Mouse (Mus musculus) monocyte, adult 5-6 weeks (primary cell): ENCODE results near the gene Cdhr4. TPM values are rescaled to one million over a fixed set of nuclear protein-coding genes. Genes with fewer than 3 reads are reported as not detected.

ENCODE experiments used
- ATAC-seq: fragments of 153-309, 156-312 bp; replicated peaks from 2 replicates; pipeline ENCODE4 v1.8.0; 2017; ENCODE audit warnings: mild to moderate bottlenecking; ENCODE audit not compliant: low TSS enrichment, insufficient number of reproducible peaks, severe bottlenecking, poor library complexity, low FRiP score
- total RNA-seq: library from RNA; stranded (forward); fragments of 200-1000, 200-491, 200-594 nt; gene quantifications from 3 replicates; pipeline ENCODE4 v1.2.3, GENCODE M21; 2017

Cdhr4 gene
- total RNA-seq, 1 experiment from 2014 or later, result not detected

DNA sequence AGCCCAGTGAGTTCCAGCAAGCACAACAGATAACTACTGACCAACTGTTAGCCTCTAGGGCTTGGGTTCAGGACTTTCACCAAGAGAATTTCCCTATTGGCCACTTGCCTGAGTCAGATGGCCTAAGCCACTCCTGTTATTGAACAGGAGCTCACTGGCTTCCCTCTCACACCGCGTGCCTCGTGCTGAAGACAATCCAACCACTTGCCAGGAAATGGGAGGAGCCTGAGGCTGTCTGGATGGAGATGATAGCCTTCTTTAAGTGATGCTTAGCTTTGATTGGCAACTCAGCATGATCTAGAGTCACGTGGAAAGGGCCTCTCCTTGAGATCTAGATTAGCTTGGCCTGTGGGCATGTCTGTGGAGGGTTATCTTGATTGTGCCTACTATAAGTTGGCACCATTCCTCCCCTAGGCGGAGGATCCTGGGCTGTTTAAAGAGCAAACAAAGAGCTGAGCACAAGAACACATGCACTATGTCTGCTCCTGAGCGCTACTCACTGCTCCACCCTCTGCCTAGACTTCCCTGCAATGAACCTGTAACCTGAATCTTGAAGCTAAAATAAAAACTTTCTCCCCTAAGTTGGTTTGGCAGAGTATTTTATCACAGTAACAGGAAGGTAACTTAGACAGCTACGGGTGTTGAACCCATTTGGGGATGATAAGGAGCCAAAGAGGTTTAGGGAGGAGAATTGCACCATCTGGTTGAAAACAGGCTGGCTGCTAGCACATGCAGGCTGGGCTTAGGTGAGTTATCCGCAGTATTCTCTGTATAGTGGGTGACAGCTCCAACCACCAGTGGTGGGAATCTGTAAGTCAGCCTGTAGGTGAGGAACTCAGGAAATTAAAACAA, 20.4 kb upstream of the Cdhr4 start:
- no peak for ATAC-seq

DNA sequence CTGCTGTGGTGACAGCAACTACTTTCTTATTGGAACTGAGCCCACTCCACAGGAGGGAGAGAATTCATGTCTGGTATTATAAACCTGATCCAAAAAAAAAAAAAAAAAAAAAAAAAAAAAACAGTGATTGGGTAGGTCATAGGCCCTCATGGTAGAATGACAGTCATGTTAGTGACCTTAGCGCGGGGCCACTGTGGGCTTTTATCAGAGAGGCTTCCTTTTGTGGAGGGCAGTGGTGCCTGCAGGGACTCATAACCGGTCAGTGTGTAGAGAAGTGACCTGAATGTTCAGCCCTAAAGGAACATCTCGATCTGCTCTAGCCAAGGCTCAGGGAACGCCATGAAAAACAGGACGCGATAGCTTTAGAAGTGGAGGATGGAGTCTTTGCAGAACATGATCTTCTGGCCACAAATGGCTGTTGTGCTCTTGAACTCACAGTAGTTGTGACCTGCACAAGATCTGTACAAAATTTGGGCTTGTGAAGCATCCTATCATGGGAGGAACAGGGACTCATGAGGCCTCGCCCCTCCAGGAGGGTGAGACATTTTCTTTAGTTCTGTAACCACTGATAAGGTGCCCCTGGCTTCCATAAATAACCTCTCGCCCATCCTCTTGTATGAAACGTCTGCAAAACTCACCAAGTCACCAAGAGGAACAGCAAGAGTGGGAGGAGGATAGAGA, 17.7 kb upstream of the Cdhr4 start:
- ATAC-seq, result no peak

DNA sequence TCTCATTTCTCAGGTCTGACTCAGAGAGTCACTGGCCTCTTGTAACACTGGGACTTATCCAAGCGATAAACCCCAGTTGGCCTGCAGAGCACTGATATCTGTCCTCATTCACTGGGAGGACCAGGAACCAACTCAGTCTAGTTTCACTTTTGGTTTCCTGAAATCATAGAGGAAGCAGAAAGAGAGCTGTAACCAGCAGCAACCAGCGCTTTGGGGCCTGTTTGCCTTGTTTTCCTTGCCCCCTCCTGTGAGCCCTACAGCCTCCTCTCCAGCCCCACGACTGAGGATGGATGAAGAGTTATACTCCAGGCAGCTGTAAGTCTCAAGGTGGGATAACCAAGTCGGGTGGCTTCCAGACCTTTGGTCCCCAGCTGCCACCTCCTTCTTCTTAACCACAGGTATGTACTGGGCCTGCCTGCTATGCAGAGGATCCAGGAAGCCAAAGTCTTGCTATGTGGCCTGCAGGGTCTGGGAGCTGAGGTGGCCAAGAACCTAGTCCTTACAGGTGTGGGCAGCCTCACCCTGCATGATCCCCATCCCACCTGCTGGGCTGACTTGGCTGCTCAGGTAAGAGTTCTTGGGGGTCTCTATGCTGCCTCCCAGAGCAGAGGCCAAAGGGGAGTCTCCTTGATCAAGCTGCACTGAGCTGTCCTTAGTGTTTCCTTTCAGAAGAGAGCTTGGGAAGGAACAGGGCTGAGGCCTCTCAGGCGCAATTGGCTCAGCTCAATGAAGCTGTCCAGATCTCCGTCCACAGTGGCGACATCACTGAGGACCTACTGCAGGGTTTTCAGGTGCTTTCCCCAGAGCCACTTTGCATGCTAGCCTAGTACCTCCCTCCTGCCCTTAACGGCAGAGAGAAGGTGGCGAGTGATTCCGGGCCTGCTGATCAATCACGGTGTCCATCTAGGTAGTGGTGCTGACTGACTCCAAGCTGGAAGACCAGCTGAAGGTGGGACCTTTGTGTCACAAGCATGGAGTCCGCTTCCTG, 16.6 kb upstream of the Cdhr4 start, which contains the start of gene Uba7:
Gene Uba7, plus strand, starts transcription at position 107 of the 988 bp plus-strand sequence.
- peak; percentile 83 for ATAC-seq

DNA sequence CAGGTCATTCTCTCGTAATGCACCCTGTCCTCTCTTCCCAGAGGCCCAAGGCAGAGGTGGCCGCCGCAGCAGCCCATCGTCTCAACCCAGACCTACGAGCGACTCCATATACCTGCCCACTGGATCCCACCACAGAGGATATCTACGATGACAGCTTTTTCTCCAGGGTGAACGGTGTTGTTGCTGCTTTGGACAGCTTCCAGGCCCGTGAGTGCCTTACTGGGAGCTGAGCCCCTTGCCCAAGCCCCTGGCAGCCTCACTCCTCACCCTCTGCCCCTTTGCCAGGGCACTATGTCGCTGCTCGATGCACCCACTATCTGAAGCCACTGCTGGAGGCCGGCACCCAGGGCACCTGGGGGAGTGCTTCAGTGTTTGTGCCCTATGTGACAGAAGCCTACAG, 13.5 kb upstream of the Cdhr4 start:
- ATAC-seq, result no peak

DNA sequence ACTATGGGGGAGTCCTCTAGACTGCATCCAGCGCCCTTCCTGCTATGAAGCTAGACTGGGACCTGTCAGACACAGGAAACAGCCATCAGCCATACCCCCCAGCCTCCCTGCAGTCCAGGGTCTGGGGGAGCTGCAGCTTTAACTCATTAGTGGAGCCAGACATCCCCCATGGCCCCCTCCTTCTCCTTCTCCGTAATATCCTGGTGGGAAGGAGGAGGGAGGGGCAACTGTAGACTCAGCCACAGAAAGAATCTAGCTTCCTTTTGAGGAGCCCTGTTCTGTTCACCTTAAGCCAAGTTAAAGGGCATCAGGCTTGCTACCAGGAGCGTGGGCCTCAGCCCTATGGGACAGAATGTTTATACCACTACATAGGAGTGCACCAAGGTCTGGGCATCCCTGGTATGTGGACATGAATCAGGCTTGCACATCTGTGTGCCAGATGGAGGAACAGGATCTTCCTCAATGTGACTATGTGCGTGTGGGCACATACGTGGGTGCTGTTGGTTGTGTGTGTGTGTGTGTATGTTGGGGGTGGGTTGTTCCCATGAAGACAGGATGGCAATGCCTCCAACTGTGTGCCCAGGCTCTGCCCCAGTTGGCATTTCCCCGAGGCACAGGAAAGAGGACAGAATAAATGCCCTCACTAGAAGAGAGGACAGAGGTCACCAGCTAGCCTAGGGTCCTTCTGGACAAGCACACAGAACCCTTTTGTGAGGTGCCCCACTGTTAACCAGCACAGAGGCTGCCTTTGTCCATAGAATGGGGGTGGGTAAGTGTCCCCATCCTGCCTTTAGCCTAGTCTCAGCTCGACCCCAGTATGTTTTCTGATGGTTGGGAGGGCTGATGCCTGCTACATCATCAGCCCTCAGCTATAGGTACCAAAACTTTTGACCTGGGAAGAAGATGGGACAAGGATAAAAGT, 10.4 kb upstream of the Cdhr4 start:
- no peak for ATAC-seq

DNA sequence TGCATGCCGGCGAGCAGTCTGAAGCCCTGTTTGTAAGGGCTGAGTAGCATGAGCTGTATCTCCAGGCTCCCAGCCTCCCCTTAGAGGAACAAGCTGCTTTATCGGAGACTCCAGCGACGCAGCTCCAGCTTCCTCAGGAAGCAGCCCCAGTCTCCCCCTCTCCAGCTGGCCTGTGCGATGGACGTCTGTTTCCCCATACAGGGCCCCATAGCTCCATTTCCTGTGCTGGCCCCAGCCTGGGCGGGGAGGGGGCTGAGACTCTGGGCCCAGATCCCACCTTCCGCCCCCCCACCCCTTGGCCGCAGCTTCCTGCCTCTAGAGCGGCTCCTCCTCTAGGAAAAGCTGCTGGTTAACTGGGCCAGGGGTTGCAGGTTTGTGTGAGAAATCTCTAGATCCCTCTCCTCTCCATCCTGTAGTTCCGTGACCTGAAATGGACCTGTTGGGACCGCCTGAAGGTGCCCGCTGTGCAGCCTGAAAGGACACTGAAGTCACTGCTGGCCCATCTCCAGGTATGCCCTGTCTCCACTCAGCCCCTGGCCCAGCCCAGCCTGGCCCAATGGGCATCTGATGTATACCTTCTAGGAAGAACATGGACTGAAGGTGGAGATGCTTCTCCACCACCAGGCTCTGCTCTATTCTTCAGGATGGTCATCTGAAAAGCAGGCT, 9.5 kb upstream of the Cdhr4 start, which contains the start of gene Gm20661:
Gene Gm20661, plus strand, starts transcription at position 378 of the 666 bp plus-strand sequence.
- ATAC-seq, result 0 out of 2 replicates have a peak, but pooled peaks have one; percentile 28

DNA sequence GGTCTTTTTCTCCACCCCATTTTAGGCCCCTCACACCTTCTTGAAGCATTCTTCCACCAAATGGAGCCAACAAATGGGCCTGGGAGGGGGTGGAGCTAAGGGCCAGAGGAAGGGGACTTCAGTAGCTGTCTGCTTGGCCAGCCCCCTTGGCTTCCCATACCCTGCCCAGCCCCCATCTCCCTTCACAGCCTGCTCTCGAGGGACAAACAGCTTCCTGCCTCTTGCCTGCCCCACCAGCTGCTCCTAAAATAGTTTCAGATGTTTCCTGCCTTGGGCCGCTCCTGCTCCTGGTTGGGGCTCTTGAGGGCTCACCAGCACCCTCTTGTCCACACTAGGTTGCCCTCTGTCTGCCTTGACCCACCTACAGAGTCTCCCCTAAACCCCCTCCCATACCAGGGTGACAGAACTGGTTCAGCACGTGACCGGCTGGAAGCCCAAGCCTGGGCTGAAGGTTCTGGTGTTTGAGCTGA, 8.8 kb upstream of the Cdhr4 start:
- no peak for ATAC-seq

DNA sequence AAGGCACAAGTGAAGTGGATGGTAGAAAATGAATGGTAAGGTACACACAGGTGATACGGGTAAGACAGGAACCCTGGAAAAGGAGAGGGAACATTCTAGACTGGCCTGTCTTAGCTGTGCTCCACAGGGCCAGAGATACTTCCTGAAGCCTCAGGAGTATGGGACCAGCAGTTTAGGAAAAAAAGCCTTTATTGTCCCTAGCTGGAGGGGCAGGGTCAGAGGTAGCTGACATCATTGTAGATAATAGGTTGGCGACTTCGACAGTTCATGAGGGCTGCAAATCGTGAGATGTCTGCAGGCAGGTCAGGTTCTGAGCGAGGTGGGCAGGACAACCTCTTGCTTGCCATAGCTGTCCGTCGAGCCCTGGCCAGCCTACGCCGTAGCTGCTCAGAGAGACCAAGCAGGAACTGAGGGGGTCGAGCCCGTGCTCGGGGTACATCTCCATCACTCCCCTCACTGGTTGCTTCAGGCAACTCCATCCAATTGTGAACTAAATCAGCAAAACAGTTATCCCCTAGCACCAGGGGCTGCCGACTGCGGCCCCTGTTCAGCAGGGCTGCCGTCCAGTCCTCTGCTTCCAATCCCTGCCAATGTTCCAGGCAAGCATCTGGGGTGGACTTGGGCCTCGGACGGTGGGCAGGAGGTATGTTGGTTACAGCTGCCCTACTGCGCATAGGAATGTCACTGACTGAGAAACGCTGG, 8.1 kb upstream of the Cdhr4 start:
- ATAC-seq, result no peak

DNA sequence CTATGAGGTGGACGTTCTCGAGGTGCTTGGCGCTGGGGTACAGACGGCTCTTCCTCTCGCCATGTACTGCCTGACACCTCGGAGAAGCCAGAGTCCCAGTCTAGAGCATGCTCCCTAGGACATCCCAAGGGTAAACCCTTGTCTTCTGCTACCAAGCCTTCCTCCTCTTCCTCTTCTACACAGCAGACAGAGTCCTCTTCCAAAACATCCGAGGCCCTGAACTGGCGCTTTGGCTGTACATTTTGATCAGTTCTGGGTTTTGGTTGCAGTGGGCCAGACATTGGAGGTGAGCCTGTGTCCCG, 7.6 kb upstream of the Cdhr4 start:
- ATAC-seq, result no peak

DNA sequence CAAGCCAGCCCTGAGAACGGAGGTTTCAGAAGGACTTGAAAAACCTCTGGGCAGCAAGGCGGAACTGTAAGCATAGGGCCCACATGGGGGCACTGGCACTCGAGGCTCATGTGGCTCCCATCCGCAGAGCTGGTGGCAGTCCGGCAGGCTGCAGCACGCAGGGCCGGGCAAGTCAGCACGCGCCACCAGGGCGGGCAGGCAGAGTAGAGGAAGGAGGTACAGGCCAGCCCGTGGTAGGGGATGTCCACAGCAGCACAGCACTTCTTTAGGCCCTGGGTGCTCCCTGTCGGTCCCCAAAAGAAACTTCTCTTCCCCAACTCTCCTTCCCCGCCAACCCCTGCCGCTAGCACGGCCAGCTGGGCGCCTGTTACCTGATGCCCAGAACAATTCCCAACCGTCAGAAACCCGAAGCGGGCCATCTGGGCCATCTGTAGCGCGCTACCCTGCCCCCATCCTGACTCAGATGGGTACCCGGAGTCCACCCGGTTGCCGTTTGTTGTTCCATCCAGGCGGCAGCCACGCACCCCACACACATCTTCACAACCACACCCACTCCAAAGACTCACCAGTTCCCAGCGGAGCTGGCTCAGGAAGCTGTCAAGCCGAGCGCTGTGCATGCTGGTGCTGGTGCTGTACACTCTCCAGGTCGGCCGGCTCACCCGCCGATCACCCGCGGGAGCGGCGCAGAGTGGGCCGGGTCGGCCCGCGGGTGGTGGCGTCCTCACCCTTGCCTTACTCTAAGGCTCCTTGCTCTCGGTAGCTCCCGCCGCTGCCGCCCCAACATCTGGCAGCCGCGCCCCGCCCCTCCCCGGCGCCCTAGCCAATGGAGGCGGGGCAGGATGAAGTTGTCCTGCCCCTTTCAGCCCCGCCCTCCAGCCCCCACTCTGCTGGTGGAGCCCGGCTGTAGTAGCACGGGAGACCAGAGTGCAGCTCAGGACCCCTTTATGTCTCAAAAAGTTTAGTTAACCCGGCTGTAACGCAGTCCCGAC, 6.9 kb upstream of the Cdhr4 start, which contains the start of gene Inka1:
Gene Inka1, minus strand, starts transcription at position 749 of the 989 bp plus-strand sequence.
- ATAC-seq, result peak; percentile 60

DNA sequence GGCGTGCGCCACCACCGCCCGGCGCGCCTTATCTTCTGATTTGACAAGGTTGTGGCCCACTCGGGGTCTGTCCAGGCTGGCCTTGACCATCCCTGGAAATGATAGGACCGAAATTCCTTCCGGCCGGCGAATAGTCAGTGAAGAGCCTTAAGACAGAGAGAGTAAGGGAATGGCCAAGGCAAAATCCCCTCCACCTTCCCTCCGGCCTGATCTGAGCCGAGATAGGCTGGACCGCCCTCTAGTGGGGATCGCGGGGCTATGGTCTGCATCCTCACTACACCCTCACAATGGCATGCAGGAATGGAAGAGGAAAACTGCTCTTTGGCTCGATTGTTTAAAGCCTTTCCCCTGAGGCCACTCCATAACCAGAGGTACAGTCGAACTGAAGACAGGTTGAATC, 5.9 kb upstream of the Cdhr4 start:
- ATAC-seq, result peak; percentile 64

DNA sequence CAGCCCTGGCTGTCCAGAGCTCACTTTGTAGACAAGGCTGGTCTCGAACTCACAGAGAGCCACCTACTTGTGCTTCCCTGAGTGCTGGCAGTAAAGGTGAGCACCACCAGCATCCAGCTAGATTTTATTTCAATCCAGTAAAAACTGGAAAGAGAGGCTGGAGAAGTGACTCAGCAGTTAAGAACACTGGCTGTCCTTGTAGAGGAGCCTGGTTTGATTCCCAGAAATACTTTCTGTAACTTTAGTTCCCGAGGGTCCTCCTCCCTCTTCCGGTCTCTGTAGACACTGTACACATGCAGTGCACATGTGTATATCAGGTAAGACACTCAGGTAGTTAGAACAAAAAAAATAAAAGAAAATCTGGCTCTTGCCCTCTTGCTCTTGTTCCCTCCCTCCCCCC, 4.3 kb upstream of the Cdhr4 start:
- no peak for ATAC-seq

DNA sequence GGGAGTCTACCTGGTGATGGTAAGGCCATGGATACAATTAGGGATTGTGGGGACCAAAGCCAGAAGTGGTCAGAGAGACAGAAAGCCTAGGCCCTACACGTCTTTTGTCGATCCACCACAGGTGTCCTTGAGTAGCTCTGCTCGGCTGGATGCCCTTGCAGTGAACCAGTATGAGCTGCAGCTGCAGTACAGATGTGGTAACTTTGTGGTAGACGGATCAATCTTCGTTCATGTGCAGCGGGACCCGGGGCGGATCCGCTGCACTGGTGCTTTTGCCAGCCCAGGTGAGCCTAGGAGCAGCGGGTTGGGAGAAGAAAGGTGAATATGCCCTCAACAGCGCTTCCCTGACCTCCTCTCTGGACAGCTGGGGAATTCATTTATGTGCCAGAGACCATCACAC, 716 bp downstream of the Cdhr4 start:
- ATAC-seq, result no peak

DNA sequence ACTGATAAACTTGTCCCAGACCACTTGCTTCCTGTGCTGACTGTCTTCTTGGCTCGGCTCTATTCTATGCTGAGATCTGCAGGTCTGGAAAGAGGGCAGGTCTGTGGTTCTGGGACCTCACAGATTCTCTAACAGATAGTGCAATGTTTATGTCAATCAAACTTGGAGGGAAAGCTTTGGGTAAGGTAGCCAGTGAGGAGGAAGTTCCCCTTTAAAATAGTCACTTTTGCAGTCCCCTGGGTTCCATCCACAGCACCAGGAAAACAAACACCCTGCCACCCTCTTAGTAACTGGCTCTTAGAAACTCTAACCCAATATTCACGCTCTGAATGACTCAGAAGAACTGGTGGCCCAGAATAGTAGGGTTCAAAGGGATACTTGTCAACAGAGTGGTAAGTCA, 2.2 kb downstream of the Cdhr4 start:
- ATAC-seq, result no peak

DNA sequence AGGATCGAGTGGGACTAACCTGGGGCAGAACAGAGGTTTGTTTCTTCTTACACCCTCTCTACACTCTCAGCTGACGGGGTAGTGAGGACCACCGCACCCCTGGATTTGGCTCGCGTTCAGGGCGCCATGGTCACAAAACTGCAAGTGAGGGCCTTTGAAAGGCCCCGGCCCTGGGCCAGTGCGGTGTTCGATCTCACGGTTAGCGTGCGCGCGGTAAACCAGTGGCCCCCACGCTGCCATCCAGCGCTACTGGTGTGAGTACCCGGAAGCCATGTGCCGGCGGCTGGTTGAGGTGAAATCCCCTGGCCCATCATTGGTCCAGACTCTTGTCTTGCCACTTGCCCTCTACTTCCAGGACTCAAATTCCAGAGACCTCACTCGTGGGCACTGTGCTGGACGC, 3.2 kb downstream of the Cdhr4 start:
- ATAC-seq, result no peak

DNA sequence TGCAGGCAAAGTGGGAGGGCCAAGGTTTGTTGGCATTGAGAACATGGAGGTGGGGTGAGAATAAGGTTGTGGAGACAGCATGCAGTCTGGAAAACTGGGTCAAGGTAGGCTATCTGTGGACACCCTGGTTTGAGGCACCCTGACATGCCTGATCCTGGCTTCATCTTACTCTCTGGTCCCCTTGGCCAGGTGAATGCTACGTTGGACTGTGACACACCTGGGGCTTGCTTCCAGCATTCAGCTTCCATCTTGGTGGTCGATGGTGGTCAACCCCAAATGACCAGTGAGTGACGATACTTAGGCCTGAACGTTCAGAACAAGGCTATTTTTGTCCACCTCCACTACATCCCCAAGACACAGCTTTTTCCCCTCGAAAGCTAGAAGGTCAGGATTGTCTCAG, 3.8 kb downstream of the Cdhr4 start, which contains the start of gene Gm20662:
Gene Gm20662, plus strand, starts transcription at position 301 of the 400 bp plus-strand sequence.
- no peak for ATAC-seq
